Mouse (Mus musculus): ENCODE measurements around the gene Akt1.

GRCm38 (mm10) chr12:112702374-112703320 is 28.0 kb upstream of the Akt1 start:
- TF ChIP-seq CTCF (IDR thresholded peaks at IDR 0.05; ENCODE audit: low read depth, low read length) (no peak), TAL1 (conservative IDR thresholded peaks at IDR 0.05; ENCODE audit: low read depth, low read length) (no peak), GATA2 (IDR thresholded peaks at IDR 0.05; ENCODE audit: borderline replicate concordance, low read depth, low read length) (no peak), GATA1 (IDR thresholded peaks at IDR 0.05; ENCODE audit: borderline replicate concordance, low read length) (no peak), POLR2AphosphoS5 (IDR thresholded peaks at IDR 0.05; ENCODE audit: insufficient replicate concordance, low read depth, low read length) (no peak)

Data from G1E (cell line).